Mouse (Mus musculus): ENCODE data around the gene Tspan5. TPM values are rescaled to one million over a fixed set of nuclear protein-coding genes. Genes with fewer than 3 reads are reported as not detected.

Gene Tspan5
- total and polyA plus RNA-seq, 2 experiments = 0.48 to 0.65 TPM

DNA sequence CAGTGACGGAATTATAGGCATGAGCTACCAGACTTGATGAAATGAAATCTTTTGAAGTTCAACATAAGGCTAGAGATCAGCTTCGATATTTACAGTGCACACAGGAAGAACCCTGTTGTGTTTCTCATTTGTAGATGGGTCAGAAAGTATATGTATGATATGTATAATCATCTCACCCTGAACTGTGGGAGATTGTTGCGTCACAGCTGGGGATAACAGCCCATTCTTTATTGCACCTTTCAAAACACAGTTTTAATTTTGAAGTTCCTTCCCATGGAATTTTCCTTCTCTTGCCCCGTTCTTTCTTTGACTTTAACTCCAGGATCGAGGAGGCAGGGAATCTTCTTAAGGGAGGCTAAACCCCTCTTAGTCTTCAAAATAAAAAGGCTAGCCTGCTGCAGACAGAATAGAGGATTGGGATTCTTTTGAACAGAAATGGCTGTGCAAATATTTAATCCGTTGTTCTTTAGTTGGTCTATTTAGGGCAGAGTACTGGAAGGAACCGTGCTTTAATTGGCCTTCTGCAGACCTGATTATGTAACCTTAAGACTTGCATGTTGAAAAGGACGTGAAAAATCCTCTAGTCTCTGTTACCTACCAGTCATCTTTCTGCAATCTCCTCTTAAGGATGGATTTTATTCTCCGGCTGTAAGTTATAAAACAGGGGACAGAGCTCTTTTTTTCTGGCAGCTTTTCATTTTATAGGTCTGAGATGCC, 18.1 kb downstream of the Tspan5 start:
- no peaks in the 10 kb centered on the region for H3K79me2 ChIP-seq (ENCODE audit: control insufficient read depth, insufficient read depth, low read length)
- WGBS = 61% methylated on average over 9 of the region's 9 CpGs
- no peak for TF ChIP-seq CTCF (IDR thresholded peaks at IDR 0.05; ENCODE audit: low read depth, low read length)
- no peak for TF ChIP-seq POLR2A (IDR thresholded peaks at IDR 0.05; ENCODE audit: extremely low read depth, insufficient read depth, low read length)
- no peaks in the 10 kb centered on the region for H3K27me3 ChIP-seq (ENCODE audit: control insufficient read depth, insufficient read depth, low read length)
- no peak overlapping the region for H3K9ac ChIP-seq (ENCODE audit: low read depth, low read length)
- H3K4me1 ChIP-seq (ENCODE audit: control insufficient read depth, insufficient read depth, low read length) = no peaks in the 10 kb centered on the region
- H3K27ac ChIP-seq (replicated peaks; ENCODE audit: insufficient read depth, low read depth, low read length) = no peak overlapping the region
- DNase-seq (ENCODE audit: extremely low read depth, low read depth, low spot score) = no peak
- H3K4me3 ChIP-seq (ENCODE audit: insufficient read depth, low read depth, low read length) = no peak overlapping the region
- no peaks in the 10 kb centered on the region for H3K36me3 ChIP-seq (ENCODE audit: control insufficient read depth, insufficient read depth, low read length)

DNA sequence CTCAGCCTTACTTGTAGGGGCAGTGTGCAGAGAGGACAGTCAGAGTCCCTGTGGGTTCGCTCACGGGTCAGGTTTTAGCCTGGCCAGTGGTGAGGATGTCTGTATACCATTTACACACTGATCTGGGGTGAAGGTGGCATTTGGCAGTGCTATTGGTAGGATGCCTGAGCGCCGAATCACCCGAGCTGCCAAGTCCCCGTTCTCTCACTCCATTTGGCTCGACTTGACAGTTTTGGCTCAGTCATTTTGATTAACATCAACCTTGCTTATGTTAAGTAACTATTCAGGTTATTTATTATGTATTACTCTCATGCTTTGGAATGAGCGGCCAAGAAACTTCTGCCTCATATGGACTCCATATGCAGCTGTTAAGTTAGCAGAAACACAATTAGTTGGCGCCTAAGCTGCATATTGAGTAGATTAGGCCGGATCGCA, 18.7 kb downstream of the Tspan5 start:
- Histone ChIP-seq H3K27me3 (ENCODE audit: control insufficient read depth, insufficient read depth, low read length) (no peaks in the 10 kb centered on the region), H3K4me1 (ENCODE audit: control insufficient read depth, insufficient read depth, low read length) (no peaks in the 10 kb centered on the region), H3K4me3 (ENCODE audit: insufficient read depth, low read depth, low read length) (no peak overlapping the region), H3K27ac (replicated peaks; ENCODE audit: insufficient read depth, low read depth, low read length) (no peak overlapping the region), H3K79me2 (ENCODE audit: control insufficient read depth, insufficient read depth, low read length) (no peaks in the 10 kb centered on the region), H3K36me3 (ENCODE audit: control insufficient read depth, insufficient read depth, low read length) (no peaks in the 10 kb centered on the region), H3K9ac (ENCODE audit: low read depth, low read length) (no peak overlapping the region)
- WGBS = 89% methylated on average over 11 of the region's 11 CpGs
- no peak for DNase-seq (ENCODE audit: extremely low read depth, low read depth, low spot score)
- TF ChIP-seq POLR2A (IDR thresholded peaks at IDR 0.05; ENCODE audit: extremely low read depth, insufficient read depth, low read length) (no peak), CTCF (IDR thresholded peaks at IDR 0.05; ENCODE audit: low read depth, low read length) (no peak)

DNA sequence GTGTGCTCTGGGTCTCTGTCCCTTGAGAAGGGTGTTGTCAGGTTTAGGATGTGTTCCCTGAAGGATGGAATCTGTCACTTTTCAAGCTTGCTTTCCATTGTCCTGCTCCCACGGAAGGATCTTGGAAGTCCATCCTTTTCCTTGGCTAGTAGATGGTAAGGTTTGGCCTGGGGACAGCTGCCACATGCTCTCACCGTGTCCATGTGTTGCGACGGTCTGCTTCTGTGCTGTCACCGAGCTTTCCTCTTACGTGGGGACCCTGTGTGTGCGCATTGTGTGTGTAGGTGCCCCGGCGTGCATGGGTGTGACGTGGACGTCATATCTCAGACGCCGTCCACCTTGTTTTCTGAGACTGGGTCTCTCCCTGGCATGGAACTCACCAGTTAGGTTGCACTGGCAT, 19.5 kb downstream of the Tspan5 start:
- Histone ChIP-seq H3K79me2 (ENCODE audit: control insufficient read depth, insufficient read depth, low read length) (no peaks in the 10 kb centered on the region), H3K27ac (replicated peaks; ENCODE audit: insufficient read depth, low read depth, low read length) (no peak overlapping the region), H3K27me3 (ENCODE audit: control insufficient read depth, insufficient read depth, low read length) (no peaks in the 10 kb centered on the region), H3K9ac (ENCODE audit: low read depth, low read length) (no peak overlapping the region), H3K36me3 (ENCODE audit: control insufficient read depth, insufficient read depth, low read length) (no peaks in the 10 kb centered on the region), H3K4me1 (ENCODE audit: control insufficient read depth, insufficient read depth, low read length) (no peaks in the 10 kb centered on the region), H3K4me3 (ENCODE audit: insufficient read depth, low read depth, low read length) (no peak overlapping the region)
- DNase-seq (ENCODE audit: extremely low read depth, low read depth, low spot score) = no peak
- WGBS = 96% methylated on average over 13 of the region's 13 CpGs
- TF ChIP-seq POLR2A (IDR thresholded peaks at IDR 0.05; ENCODE audit: extremely low read depth, insufficient read depth, low read length) (no peak), CTCF (IDR thresholded peaks at IDR 0.05; ENCODE audit: low read depth, low read length) (no peak)

DNA sequence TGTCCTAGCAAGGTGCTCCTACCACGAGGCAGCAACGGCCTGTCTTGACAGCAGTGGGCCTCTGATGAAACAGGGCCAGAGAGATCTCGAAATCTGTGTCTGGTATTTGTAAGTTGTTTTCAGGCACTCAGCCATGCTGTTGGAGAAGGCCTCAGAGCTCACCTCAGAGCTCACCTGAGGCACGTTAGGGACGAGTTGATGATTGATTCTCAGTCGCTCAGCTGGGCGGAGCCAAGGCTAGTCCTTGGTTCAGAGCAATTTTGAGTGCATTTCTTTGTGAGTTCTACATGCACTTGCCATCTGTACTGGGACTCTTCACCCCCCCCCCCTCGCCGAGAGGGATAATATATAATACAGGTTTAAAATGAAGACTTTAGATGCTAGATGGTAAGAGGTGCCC, 21.9 kb downstream of the Tspan5 start:
- WGBS = 88% methylated on average over 9 of the region's 9 CpGs
- Histone ChIP-seq H3K4me3 (ENCODE audit: insufficient read depth, low read depth, low read length) (no peak overlapping the region), H3K9ac (ENCODE audit: low read depth, low read length) (no peak overlapping the region), H3K79me2 (ENCODE audit: control insufficient read depth, insufficient read depth, low read length) (no peaks in the 10 kb centered on the region), H3K27me3 (ENCODE audit: control insufficient read depth, insufficient read depth, low read length) (no peaks in the 10 kb centered on the region), H3K27ac (replicated peaks; ENCODE audit: insufficient read depth, low read depth, low read length) (no peak overlapping the region), H3K4me1 (ENCODE audit: control insufficient read depth, insufficient read depth, low read length) (no peaks in the 10 kb centered on the region), H3K36me3 (ENCODE audit: control insufficient read depth, insufficient read depth, low read length) (no peaks in the 10 kb centered on the region)
- TF ChIP-seq POLR2A (IDR thresholded peaks at IDR 0.05; ENCODE audit: extremely low read depth, insufficient read depth, low read length) (no peak), CTCF (IDR thresholded peaks at IDR 0.05; ENCODE audit: low read depth, low read length) (no peak)
- no peak for DNase-seq (ENCODE audit: extremely low read depth, low read depth, low spot score)

DNA sequence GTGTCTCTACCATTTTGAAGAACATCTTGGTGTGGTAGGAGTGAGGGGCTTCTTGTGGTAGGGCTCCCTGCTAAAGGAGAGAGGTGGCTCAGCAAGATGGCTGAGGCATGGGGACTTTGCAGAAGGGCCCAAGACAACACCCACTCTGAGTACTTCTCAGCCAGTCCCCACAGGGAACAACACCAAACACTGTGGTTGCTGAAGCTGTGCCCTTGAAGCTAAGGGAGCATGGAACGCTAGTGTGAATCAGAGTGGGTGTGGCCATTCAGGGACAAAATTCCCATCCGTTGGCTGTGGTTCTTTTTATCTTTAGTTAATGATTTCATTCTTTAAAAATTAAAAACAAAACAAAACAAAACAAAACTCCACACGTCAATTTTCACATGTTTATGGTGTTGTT, 22.8 kb downstream of the Tspan5 start:
- WGBS = 77% methylated on average over 3 of the region's 3 CpGs
- H3K9ac ChIP-seq (ENCODE audit: low read depth, low read length) = no peak overlapping the region
- TF ChIP-seq POLR2A (IDR thresholded peaks at IDR 0.05; ENCODE audit: extremely low read depth, insufficient read depth, low read length) (no peak), CTCF (IDR thresholded peaks at IDR 0.05; ENCODE audit: low read depth, low read length) (no peak)
- H3K79me2 ChIP-seq (ENCODE audit: control insufficient read depth, insufficient read depth, low read length) = no peaks in the 10 kb centered on the region
- H3K27ac ChIP-seq (replicated peaks; ENCODE audit: insufficient read depth, low read depth, low read length) = no peak overlapping the region
- no peak for DNase-seq (ENCODE audit: extremely low read depth, low read depth, low spot score)
- no peaks in the 10 kb centered on the region for H3K36me3 ChIP-seq (ENCODE audit: control insufficient read depth, insufficient read depth, low read length)
- no peaks in the 10 kb centered on the region for H3K4me1 ChIP-seq (ENCODE audit: control insufficient read depth, insufficient read depth, low read length)
- no peak overlapping the region for H3K4me3 ChIP-seq (ENCODE audit: insufficient read depth, low read depth, low read length)
- H3K27me3 ChIP-seq (ENCODE audit: control insufficient read depth, insufficient read depth, low read length) = no peaks in the 10 kb centered on the region

DNA sequence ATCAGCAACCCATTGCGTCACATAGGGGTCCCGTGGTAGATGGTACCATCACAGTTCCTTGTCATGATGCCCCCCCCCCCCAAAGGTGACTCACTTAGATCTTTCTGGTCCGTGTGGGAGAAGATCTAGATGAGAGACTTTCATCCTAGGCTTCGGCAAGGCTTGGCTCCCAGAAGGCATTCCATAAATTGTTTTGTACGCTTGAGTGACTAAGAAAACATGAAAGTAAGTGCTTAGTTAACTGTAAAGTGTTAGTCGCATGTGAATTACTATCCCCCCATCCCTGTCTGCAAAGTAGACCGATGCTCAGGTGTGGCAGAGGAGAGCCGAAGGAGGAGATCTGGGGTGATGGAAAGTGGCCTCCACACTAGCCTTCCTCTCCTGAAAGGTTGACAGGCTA, 25.0 kb downstream of the Tspan5 start:
- Histone ChIP-seq H3K9ac (ENCODE audit: low read depth, low read length) (no peak overlapping the region), H3K4me1 (ENCODE audit: control insufficient read depth, insufficient read depth, low read length) (no peaks in the 10 kb centered on the region), H3K4me3 (ENCODE audit: insufficient read depth, low read depth, low read length) (no peak overlapping the region), H3K79me2 (ENCODE audit: control insufficient read depth, insufficient read depth, low read length) (no peaks in the 10 kb centered on the region), H3K27ac (replicated peaks; ENCODE audit: insufficient read depth, low read depth, low read length) (no peak overlapping the region), H3K36me3 (ENCODE audit: control insufficient read depth, insufficient read depth, low read length) (no peaks in the 10 kb centered on the region), H3K27me3 (ENCODE audit: control insufficient read depth, insufficient read depth, low read length) (no peaks in the 10 kb centered on the region)
- DNase-seq (ENCODE audit: extremely low read depth, low read depth, low spot score) = no peak
- TF ChIP-seq CTCF (IDR thresholded peaks at IDR 0.05; ENCODE audit: low read depth, low read length) (no peak), POLR2A (IDR thresholded peaks at IDR 0.05; ENCODE audit: extremely low read depth, insufficient read depth, low read length) (no peak)
- 77% methylated on average over 8 of the region's 8 CpGs for WGBS

All from liver, adult 2 months (tissue).